Mouse (Mus musculus): Measurements from ENCODE around the gene Fam207a.

The Fam207a gene

GRCm38 (mm10) chr10:77491585-77491984 lies 24.0 kb downstream of the Fam207a start:
- TF ChIP-seq GATA4 (IDR thresholded peaks at IDR 0.05; ENCODE audit: insufficient replicate concordance, low read length) = no peak

GRCm38 (mm10) chr10:77488168-77488567 lies 27.4 kb downstream of the Fam207a start:
- no peak for TF ChIP-seq GATA4 (IDR thresholded peaks at IDR 0.05; ENCODE audit: insufficient replicate concordance, low read length)

- TF ChIP-seq GATA4 (IDR thresholded peaks at IDR 0.05; ENCODE audit: insufficient replicate concordance, low read length) = no peak
These were observed 29.8 kb downstream of the Fam207a start for GRCm38 (mm10) chr10:77485786-77486185.

- TF ChIP-seq GATA4 (IDR thresholded peaks at IDR 0.05; ENCODE audit: insufficient replicate concordance, low read length) = peak; percentile 98
These were observed 31.2 kb downstream of the Fam207a start for GRCm38 (mm10) chr10:77484205-77484935.

DNA sequence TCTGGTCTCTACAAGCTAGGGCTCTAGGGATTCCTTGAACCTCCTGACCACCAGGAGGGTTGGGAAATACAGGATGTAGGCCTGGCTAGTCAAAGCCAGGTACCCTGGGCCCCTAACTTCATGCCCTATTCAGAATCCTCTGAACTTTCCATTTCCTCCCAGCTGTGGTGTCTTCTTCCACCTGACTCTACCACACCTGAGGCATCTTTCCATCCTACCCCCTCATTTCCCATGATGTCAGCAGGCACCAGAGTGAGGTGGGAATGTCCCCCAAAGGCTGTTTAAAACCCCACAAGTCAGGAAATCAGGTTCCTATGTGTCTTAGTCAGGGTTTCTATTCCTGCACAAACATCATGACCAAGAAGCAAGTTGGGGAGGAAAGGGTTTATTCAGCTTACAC lies 33.8 kb downstream of the Fam207a start:
- TF ChIP-seq GATA4 (IDR thresholded peaks at IDR 0.05; ENCODE audit: insufficient replicate concordance, low read length) = no peak

DNA sequence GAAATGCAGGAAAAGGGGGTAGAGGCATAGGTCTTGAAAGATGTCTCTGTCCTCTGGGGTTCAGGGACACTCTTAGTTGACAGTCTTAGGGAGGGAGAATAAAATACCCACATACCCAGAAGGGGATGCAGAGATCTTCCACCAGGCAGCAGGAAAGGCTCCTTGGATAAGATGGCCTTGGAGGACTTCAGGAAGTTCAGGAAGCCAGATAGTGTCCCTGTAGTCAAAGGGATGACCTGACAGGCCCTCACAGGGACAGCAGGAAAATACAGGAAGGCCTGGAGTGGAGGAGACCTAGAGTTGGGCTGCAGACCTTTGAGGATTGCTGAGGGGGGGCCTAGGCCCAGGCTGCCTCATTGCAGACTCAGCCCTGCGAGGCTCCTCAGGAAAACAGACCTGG lies 35.6 kb downstream of the Fam207a start:
- TF ChIP-seq GATA4 (IDR thresholded peaks at IDR 0.05; ENCODE audit: insufficient replicate concordance, low read length) = peak; percentile 95; the same call in 1 of the 2 replicates

DNA sequence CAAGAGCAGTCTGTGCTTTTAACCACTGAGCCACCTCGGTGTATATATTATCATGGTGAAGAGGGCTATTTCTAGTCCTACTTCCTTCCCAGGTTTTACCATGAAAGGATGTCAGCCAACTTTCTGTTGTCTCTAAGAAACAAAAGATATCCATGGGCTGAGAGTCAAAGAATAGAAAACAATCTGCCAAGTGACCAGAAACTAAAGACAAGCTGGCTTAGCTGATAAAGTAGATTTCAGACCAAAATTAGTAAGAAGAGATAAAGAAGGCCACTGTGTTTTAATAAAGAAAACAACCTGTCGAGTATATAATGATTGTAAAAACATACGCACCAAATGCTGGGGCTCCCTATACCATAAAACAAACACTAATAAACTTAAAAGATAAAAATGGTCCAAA lies 38.7 kb downstream of the Fam207a start:
- peak; percentile 74 for TF ChIP-seq GATA4 (IDR thresholded peaks at IDR 0.05; ENCODE audit: insufficient replicate concordance, low read length)

- no peak for TF ChIP-seq GATA4 (IDR thresholded peaks at IDR 0.05; ENCODE audit: insufficient replicate concordance, low read length)
These were observed 43.4 kb downstream of the Fam207a start for GRCm38 (mm10) chr10:77472188-77472587.

DNA sequence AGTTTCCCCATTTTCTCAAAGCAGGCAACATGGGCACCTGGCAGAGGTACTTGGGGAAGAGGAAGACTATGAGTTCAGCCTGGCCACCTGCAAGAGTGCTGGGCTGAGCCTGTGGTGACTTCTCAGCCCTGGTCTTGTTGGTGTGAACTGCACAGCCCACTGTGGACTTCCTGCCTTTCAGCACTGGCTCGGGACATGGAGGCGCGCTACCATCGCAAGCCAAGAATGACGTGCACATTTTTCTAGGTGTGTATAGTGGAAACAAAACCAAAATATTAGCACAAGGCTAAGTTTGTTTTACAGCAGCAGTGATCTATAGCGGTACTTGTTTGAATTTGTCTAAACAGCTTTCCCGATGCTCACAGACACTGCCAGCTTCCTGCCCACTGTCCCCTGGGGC lies 44.1 kb downstream of the Fam207a start:
- no peak for TF ChIP-seq GATA4 (IDR thresholded peaks at IDR 0.05; ENCODE audit: insufficient replicate concordance, low read length)

GRCm38 (mm10) chr10:77470763-77471162 lies 44.8 kb downstream of the Fam207a start:
- TF ChIP-seq GATA4 (IDR thresholded peaks at IDR 0.05; ENCODE audit: insufficient replicate concordance, low read length) = no peak

GRCm38 (mm10) chr10:77468675-77469074 lies 46.9 kb downstream of the Fam207a start:
- TF ChIP-seq GATA4 (IDR thresholded peaks at IDR 0.05; ENCODE audit: insufficient replicate concordance, low read length) = no peak; the same call in 1 of the 2 replicates

GRCm38 (mm10) chr10:77467407-77467806 lies 48.2 kb downstream of the Fam207a start:
- no peak for TF ChIP-seq GATA4 (IDR thresholded peaks at IDR 0.05; ENCODE audit: insufficient replicate concordance, low read length)

GRCm38 (mm10) chr10:77465902-77466301 lies 49.7 kb downstream of the Fam207a start:
- no peak for TF ChIP-seq GATA4 (IDR thresholded peaks at IDR 0.05; ENCODE audit: insufficient replicate concordance, low read length)

DNA sequence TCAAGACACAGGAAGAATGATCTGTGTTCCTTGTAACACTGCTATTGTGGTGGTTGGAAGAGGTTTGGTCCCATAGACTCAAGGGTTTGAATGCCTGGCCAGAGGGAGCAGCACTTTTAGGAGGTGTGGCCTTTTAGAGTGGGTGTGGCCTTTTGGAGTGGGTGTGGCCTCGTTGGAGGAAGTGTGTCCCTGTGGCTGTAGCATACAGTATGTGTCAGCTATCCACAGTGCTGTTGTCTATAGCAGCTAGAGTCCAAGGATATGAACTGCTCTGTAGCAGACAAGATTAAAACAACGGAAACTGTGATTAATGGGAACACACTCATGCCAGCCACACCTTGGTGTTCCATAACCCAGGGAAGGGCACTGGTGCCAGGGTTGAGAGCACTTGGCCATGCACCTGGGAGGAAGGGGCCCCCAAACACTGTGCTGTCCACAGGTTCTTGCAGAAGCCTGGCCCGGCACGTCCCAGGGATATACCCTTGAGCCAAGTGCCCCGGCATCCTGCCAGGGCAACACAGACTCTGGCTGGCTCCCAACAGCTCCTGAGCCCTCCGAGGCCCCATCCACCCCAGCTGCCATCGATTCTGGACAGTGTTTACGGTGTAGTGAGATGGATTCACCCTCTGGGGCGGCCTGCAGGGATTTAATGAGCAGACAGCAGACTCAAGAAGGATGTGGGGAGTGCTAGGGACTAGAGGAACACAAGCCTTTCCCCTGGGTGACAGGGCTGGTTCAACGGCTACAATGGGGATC lies 51.2 kb downstream of the Fam207a start:
- TF ChIP-seq GATA4 (IDR thresholded peaks at IDR 0.05; ENCODE audit: insufficient replicate concordance, low read length) = no peak

GRCm38 (mm10) chr10:77461161-77461560 lies 54.4 kb downstream of the Fam207a start:
- no peak for TF ChIP-seq GATA4 (IDR thresholded peaks at IDR 0.05; ENCODE audit: insufficient replicate concordance, low read length)

DNA sequence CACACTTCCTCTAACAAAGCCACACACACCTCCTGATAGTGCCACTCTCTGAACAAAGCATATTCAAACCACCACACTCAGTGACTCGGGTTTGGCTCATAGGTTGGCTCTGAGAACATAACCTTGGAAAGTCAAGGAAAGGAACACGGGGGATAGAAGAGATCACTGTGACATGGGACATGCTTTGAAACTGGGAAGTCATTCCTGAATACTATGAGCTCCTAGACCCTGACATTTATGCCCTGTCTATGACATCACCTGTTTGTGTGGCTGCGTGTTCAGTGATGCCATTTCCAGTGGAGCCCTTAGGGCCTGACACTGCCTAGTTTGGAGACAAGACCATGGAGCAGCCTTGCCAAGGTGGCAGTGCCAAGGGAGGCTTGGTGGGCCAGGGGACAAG lies 57.9 kb downstream of the Fam207a start:
- no peak for TF ChIP-seq GATA4 (IDR thresholded peaks at IDR 0.05; ENCODE audit: insufficient replicate concordance, low read length)
